Mouse (Mus musculus) erythroblast, embryonic 14.5 days (primary cell): ENCODE data around the gene Avpr2. TPM values are rescaled to one million over a fixed set of nuclear protein-coding genes. Genes with fewer than 3 reads are reported as not detected.
A peak's percentile ranks its signal among the peaks of the same experiment; 100 is the strongest.

Experiments
- H3K27me3 ChIP-seq: 2 replicates; pipeline ENCODE4 v1.6.1; 2012; ENCODE audit warnings: inconsistent platforms; ENCODE audit not compliant: control insufficient read depth
- H3K36me3 ChIP-seq: 2 replicates; pipeline ENCODE4 v1.6.1; 2012; ENCODE audit warnings: mild to moderate bottlenecking, inconsistent platforms; ENCODE audit not compliant: control insufficient read depth
- H3K4me1 ChIP-seq: 2 replicates; pipeline ENCODE4 v1.6.1; 2012; ENCODE audit warnings: inconsistent platforms; ENCODE audit not compliant: control insufficient read depth
- H3K4me3 ChIP-seq: replicated peaks from 2 replicates; pipeline ENCODE3; 2012; ENCODE audit warnings: moderate library complexity, mild to moderate bottlenecking, inconsistent platforms
- H3K9me3 ChIP-seq: 2 replicates; pipeline ENCODE4 v1.6.1; 2012; ENCODE audit warnings: low read length, inconsistent platforms, mixed read lengths; ENCODE audit not compliant: control insufficient read depth
- GATA1 ChIP-seq: IDR thresholded peaks from 2 replicates; pipeline ENCODE4 v1.6.1; 2012; ENCODE audit warnings: low read length, inconsistent platforms, mixed read lengths
- TAL1 ChIP-seq: IDR thresholded peaks from 3 replicates; pipeline ENCODE4 v1.6.1; 2012; ENCODE audit warnings: low read length, inconsistent platforms, mixed read lengths
- polyA plus RNA-seq: library from polyadenylated mRNA; stranded (reverse); fragments of >175 nt; gene quantifications from 2 replicates; pipeline ENCODE4 v1.2.3, GENCODE M21; 2012

The Avpr2 gene
- polyA plus RNA-seq, 1 experiment = not detected

GRCm38 (mm10) chrX:73910451-73910850 lies 18.5 kb downstream of the Avpr2 start:
- Histone ChIP-seq H3K36me3 (peaks cover 10% of the 10 kb centered on the region), H3K9me3 (no peaks in the 10 kb centered on the region), H3K4me1 (peaks cover 47% of the 10 kb centered on the region), H3K27me3 (no peaks in the 10 kb centered on the region), H3K4me3 (peak overlapping the region; percentile 62)
- no peak for TF ChIP-seq TAL1
- no peak for TF ChIP-seq GATA1

GRCm38 (mm10) chrX:73911156-73911555 lies 19.3 kb downstream of the Avpr2 start:
- Histone ChIP-seq H3K4me3 (peak overlapping the region; percentile 62), H3K36me3 (peaks cover 3% of the 10 kb centered on the region), H3K27me3 (no peaks in the 10 kb centered on the region), H3K4me1 (peaks cover 54% of the 10 kb centered on the region), H3K9me3 (no peaks in the 10 kb centered on the region)
- no peak for TF ChIP-seq TAL1
- TF ChIP-seq GATA1 = no peak

GRCm38 (mm10) chrX:73911588-73911987 lies 19.7 kb downstream of the Avpr2 start:
- Histone ChIP-seq H3K27me3 (no peaks in the 10 kb centered on the region), H3K4me3 (peak overlapping the region; percentile 62), H3K4me1 (peaks cover 56% of the 10 kb centered on the region), H3K9me3 (no peaks in the 10 kb centered on the region), H3K36me3 (no peaks in the 10 kb centered on the region; the same call in 1 of the 2 replicates)
- no peak for TF ChIP-seq TAL1
- TF ChIP-seq GATA1 = no peak

GRCm38 (mm10) chrX:73914827-73915703 lies 23.2 kb downstream of the Avpr2 start:
- Histone ChIP-seq H3K36me3 (peaks cover 34% of the 10 kb centered on the region), H3K4me3 (peak overlapping the region; percentile 61), H3K27me3 (no peaks in the 10 kb centered on the region), H3K4me1 (peaks cover 54% of the 10 kb centered on the region), H3K9me3 (no peaks in the 10 kb centered on the region)
- TF ChIP-seq TAL1 (no peak), GATA1 (no peak)

GRCm38 (mm10) chrX:73916945-73917344 lies 25.0 kb downstream of the Avpr2 start:
- Histone ChIP-seq H3K27me3 (peaks cover 4% of the 10 kb centered on the region; the same call in 1 of the 2 replicates), H3K4me3 (no peak overlapping the region), H3K4me1 (peaks cover 47% of the 10 kb centered on the region), H3K9me3 (peaks cover 5% of the 10 kb centered on the region; the same call in 1 of the 2 replicates), H3K36me3 (peaks cover 35% of the 10 kb centered on the region)
- no peak for TF ChIP-seq TAL1
- no peak for TF ChIP-seq GATA1

GRCm38 (mm10) chrX:73918631-73919030 lies 26.7 kb downstream of the Avpr2 start:
- H3K9me3 ChIP-seq = peaks cover 8% of the 10 kb centered on the region; the same call in 1 of the 2 replicates
- H3K36me3 ChIP-seq = peaks cover 35% of the 10 kb centered on the region
- no peak overlapping the region for H3K4me3 ChIP-seq
- H3K27me3 ChIP-seq = peaks cover 4% of the 10 kb centered on the region; the same call in 1 of the 2 replicates
- H3K4me1 ChIP-seq = peaks cover 53% of the 10 kb centered on the region
- TF ChIP-seq GATA1 (no peak), TAL1 (no peak)

GRCm38 (mm10) chrX:73921285-73921822 lies 29.5 kb downstream of the Avpr2 start:
- H3K36me3 ChIP-seq = peaks cover 35% of the 10 kb centered on the region
- TF ChIP-seq TAL1 (no peak), GATA1 (no peak)
- H3K4me1 ChIP-seq = peaks cover 31% of the 10 kb centered on the region

GRCm38 (mm10) chrX:73921823-73922549 lies 30.1 kb downstream of the Avpr2 start, which contains the start of the genes Arhgap4 and Naa10:
TSS of gene Arhgap4 (minus strand) at chrX:73921870.
TSS of gene Naa10 (minus strand) at chrX:73921944.
- TF ChIP-seq GATA1 (no peak), TAL1 (no peak)
- Histone ChIP-seq H3K4me1 (peaks cover 29% of the 10 kb centered on the region), H3K36me3 (peaks cover 32% of the 10 kb centered on the region), H3K27me3 (peaks cover 4% of the 10 kb centered on the region; the same call in 1 of the 2 replicates), H3K9me3 (peaks cover 8% of the 10 kb centered on the region; the same call in 1 of the 2 replicates), H3K4me3 (peak within 1 kb of the TSS; percentile 83)

More at GRCm38 (mm10) chrX:73921285-73921822, 29.5 kb downstream of the Avpr2 start:
- Histone ChIP-seq H3K4me3 (peak overlapping the region; percentile 83), H3K9me3 (peaks cover 8% of the 10 kb centered on the region; the same call in 1 of the 2 replicates), H3K27me3 (peaks cover 4% of the 10 kb centered on the region; the same call in 1 of the 2 replicates)
